Mouse (Mus musculus) ovary, adult 18-20 months (tissue): Measurements from ENCODE around the gene Trpc7.

ENCODE experiments used
- DNase-seq: peaks from one replicate; pipeline ENCODE4 v3.0.0; 2022; ENCODE audit warnings: low spot score, mixed read lengths

Trpc7 gene

DNA sequence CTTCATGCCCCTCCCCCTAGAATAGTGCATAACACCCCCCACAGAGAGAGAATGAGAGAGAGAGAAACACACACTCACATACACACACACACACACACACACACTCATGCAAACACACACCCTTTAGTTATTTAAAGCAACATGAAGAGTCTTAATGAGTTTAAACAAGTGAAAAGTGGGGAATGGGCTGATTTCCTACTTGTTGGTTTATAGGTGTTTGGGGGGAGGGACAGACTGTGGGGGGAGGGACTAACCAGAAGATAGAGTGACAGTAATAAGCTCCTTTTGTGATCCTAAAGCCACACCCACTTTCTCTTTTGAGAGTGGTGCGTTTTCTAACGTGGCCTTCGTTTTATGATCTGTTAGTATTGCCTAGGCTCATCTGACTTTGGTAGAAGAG lies at the start of gene Trpc7:
Gene Trpc7 (minus strand): TSS at position 101 of the 400 bp plus-strand sequence.
- DNase-seq, result no peak

DNA sequence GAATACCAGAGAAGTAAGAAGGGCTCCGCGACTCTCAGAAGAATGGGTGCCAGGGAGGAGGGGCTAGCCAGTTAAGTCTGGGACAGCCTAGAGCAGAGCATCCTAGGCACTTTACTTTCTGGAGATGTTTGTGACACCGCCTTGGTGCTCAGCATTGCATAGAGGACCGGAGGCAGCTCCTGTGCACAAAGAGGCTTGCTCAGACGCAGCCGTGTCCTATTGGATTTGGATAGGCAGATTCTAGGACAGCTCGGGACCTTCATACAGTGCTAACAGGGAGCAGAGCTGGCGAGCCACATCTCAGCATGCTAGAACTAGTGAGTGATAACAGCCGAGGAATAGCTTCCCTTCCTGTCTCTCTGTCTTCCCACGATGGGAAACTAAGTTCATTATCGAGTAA lies 43.5 kb upstream of the Trpc7 start:
- DNase-seq, result no peak

DNA sequence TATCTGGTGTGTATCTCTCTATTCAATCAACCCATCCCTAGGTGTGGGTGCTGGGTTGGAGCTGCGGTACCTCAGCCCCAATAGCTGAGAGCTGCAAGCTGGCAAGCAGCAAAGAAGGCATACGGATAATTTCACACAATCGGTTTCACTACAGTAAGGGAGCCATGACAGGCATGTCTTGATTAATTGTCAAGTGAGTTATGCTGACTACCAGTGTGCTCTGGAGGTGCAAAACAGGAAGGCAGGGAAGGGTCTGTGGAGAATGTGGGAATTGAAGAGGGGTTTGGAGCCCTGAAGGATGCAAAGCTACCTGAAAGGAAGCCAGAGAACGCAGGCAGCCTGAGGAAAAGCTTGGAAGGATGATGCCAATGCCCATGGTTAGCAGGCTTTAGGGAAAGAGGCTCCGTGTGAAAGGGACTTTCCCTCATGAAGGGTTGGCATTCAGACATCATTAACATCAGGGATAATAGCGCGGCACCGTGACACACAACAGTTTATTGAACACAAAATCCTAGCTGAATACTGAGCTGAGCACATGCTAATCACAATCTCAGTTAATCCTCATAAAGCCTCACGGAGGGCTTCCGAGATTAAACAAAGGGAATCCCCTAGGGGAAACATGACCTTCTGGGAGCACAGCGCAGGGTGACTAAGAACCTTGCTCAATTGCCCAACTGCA lies 38.2 kb upstream of the Trpc7 start:
- DNase-seq, result no peak

DNA sequence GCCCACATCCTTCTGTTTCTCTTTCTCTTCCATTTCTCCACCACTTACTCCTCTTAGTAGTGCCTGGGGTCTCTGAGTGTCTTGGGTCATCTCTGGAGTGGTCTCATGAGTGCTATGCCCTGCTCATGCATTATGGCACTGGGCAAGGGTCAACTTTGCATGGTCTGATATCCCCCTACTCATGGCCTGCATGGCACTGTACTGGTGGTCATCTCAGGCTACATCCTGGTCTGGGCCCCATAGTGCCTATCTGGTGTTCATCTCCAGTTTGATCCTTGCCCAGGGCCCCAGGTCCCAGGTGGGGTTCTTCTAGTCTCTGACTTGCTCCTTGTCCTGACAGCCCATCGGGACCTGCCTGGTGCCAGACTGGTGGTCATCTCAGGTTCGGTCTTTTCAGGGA lies 34.6 kb upstream of the Trpc7 start:
- no peak for DNase-seq

DNA sequence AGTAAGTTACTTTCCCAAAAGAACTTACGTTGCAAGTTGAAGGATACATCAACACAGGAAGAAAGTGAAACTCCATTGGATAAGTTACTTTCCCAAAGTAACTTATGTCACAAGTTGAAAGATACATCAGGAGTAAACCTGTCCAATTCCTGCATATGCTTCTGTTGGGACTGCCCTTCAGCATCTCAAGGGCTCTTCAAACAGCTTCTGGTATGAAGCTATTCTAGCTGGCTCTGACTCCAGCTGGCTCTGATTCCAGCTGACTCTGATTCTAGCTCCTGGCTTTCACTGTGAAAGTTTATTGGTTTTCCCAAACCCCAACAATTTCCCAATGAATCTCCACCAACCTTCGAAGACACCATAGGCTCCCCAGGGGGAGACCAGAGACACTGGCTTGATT lies 27.2 kb upstream of the Trpc7 start:
- DNase-seq, result no peak

DNA sequence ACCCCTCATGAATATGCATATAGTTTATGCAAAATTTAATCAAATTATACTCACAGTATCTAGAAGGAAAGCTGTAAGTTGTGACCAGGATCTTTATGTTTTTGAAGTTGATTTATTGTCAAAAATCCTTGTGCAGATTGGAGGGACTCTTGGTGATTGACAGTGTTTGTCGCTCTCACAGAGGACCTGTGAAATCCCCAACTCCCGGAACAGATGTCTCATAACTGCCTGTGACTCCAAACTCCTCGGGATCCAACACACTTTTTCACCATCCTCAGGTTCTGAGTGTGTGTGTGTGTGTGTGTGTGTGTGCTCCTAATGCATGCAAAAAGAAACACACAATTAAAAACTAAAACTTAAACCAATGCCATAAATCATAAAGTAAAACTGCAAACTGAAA lies 25.5 kb upstream of the Trpc7 start:
- DNase-seq, result no peak

DNA sequence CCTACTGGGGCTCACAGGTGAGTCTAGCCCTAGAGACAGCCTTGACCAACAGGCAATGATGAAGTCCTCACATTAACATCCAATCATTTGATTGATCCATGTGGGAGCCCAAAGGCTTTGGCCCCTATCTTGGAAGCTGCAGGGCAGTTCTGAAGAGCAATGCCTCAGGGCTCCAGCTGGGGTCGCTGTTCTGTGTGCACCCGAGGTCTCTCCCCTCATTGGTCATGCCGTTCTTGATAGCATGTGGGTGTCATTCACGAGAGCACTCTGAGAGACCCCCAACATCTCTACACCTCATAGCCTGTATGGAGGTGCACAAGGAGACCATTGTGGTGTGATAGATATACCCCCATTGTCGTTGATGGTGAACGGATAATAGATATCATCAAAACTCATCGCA lies 18.9 kb upstream of the Trpc7 start:
- DNase-seq, result no peak

DNA sequence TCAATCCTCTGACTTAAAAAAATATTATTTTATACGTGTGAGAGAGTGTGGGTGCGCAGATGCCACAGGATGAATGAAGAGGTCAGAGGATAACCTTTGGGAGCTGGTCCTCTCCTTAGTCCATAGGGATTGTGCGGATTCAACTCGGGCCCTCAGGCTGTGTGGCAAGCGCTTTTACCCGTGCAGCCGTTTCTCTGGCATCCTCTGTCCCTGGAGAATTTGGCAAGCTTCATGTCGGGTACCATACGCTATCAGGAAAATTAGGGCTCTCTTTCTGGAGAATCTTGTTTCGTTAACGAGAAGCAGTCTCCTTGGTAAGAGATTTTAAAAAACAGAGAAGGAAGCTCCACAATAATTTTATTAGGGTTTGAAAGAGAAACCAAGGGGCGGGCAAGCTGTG lies 15.3 kb upstream of the Trpc7 start:
- DNase-seq, result no peak

DNA sequence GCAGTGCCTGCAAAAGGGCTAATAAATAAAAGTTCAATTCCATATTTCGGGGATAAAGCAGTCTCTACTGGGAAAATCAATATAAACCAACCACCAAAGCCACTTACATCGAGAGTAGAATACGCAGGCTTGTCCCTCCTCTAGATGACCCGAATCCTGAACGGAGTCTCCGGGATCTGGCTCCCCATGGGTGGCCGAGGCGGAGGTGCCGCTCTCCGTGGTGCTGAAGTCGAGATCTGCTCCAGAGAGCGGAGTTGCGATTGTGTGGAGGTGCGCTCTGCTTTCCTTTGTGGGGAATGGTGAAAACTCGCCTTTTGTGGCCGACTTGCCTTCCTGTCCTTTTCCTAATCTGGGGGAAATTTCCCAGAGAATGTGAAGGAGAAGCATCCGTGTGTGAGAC lies 407 bp downstream of the Trpc7 start:
- no peak for DNase-seq

DNA sequence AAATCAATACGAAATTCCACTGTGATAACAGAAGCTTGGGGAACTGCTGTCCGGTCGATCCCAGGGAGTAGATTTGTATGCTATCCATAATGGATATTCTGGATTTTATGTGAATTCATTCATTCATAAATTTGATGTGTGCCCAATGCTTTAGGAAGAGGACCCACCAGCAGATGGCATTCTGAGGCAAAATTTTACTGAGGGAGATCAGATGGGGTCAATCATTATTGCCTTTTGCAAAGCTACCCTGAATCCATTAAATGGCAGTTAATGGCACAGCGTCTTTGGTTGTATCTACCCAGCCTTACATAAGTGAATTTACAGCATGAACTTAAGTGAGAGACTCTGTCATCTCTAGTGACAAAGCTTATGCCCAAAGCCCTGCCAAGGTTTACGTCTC lies 1.2 kb downstream of the Trpc7 start:
- DNase-seq, result no peak

DNA sequence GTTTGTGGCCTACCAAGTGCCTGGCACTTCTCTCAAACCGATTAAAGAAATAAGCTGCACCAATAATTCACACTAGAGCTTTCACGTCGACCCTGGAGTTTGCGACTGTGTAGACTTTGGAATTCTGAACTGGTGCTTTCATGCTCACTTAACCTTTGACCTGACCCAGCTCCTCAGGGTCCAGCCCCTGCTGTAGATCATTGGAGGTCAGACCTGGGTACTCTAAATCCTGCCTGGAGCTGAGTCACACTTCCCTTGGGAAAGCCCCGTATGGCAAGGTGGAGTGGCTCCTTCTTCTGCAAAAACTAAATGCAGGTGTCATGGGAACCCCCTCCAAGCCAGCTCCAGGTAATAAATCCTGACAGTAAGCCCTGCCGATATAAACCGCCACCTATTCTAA lies 5.9 kb downstream of the Trpc7 start:
- DNase-seq, result no peak

DNA sequence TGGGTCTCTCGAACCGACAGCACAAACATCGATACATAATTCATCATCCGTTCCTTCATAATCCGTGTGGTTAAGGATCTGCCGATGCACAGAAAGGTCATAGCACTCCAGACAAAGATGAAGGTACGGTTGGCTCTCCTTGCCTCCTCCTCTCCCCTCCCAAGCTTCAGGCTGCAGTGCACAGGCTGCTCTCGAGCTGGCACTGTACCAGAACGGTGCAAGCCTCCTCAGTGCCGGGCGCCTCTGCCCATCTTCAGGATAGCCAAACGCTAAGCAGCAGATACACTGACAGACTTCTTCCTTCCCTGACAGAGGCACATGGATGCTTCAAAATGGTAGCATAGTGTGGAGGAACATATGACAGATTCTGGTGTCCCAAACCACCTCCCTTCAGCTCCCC lies 12.9 kb downstream of the Trpc7 start:
- no peak for DNase-seq

DNA sequence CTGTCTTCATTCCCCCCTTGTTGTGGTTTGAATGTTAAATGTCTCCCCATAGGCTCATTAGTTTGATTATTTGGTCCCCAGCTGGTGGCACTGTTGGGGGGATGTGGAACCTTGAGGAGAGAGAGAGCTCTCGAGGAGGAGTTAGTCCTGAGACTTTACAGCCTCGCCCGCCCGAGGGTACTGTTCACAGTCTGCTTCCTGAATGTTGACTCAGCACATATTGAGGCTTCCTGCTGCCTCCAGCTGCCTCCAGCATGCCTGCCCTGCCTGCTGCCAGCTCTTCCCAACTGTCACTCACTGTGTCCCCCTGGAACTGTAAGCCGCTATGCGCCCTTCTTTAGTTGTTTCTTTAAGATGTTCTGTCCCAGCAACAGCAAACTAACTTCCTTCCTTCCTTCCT lies 31.2 kb downstream of the Trpc7 start:
- DNase-seq, result no peak

DNA sequence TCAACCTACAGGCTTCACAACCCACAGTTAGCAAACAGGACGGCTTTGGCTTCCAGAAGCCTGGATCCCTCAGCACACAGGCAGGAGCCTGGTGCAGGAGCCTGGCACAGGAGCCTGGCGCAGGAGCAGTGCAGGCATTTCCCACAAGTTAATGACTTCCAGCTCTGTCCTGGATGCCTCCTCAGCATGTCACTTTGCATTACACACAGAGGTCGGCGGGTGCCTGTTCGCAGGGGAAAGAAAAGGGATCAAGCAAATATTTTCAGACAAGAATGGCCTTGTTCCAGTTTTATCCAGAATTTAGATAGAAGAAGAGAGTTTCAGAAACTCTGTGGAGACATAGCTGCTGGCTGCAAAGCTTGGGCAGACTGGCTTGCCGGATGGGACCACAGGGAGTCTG lies 33.8 kb downstream of the Trpc7 start:
- DNase-seq, result no peak

DNA sequence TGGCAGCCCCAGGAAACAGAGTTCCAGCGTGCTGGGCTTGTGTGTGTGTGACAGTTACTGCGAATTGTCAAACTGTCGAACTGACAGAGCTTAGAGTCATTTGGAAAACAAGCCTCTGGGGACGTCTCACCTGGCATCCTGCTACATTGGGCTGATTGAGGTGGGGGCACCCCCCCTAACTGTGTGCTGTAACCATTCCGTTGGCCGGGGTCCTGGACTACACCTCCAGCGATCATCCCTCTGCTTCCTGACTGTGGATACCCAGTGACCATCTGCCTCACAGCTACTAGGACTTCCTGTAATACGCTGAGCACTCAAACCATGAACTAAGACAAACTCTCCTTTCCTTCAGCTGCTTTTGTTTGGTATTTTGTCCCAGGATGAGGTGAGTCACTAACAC lies 41.3 kb downstream of the Trpc7 start:
- DNase-seq, result no peak

DNA sequence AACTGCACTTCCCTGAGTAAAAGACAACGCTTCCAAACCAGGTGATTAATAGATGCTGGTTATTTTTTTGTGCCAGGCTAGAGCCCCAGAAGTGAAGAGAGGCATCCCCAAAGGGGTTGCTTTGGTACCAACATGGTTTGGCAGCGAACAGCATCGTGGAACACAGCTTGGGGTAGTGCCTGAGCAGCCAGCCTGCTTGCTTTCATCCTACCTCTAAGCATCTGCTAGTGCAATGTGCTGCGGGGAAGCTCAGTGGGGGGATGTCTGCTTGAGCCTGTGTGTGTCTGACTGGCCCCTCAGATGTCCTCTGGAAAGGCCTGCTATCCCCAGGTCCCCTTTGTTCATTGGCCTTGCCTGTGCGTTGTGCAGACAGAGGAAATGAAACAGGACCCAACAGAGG lies 42.4 kb downstream of the Trpc7 start:
- no peak for DNase-seq

DNA sequence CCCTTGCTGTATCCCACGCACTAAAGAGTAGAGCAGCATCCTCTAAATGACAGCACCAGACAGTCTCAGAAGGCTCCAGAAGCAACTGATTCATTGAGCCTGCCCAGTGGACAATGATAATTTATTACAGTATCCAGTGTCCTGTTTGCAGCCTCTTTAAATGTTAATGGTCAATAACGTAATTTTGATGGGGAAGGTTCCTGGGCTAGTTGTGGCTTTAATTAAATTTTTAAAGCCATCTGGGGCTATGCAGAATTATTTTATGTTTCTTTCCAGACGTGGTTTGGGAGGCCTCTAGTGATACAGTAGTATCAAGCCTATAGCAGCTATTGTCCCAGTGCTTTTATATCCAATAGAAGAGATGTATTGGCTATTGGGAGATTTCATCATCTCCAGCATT lies 49.9 kb downstream of the Trpc7 start:
- DNase-seq, result no peak

DNA sequence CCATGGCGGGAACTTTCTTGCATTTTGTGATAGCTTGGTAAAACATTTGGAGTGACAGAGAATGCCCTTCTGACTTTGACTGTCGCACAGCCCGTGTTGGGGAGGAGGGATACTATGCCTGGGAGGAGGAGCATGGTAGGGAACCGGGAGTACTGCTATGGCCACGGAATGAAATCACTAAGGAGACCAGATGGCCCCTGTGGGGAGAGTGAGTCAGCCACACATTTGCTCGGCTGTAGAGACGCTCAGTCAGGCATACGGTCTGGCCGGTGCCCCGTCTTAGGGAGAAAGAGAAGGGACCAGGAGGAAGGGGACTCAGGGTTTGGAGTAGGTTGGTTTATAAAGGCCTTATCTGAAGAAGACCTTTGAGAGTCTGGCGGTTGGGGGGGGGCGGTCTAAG lies 80.3 kb downstream of the Trpc7 start:
- no peak for DNase-seq

DNA sequence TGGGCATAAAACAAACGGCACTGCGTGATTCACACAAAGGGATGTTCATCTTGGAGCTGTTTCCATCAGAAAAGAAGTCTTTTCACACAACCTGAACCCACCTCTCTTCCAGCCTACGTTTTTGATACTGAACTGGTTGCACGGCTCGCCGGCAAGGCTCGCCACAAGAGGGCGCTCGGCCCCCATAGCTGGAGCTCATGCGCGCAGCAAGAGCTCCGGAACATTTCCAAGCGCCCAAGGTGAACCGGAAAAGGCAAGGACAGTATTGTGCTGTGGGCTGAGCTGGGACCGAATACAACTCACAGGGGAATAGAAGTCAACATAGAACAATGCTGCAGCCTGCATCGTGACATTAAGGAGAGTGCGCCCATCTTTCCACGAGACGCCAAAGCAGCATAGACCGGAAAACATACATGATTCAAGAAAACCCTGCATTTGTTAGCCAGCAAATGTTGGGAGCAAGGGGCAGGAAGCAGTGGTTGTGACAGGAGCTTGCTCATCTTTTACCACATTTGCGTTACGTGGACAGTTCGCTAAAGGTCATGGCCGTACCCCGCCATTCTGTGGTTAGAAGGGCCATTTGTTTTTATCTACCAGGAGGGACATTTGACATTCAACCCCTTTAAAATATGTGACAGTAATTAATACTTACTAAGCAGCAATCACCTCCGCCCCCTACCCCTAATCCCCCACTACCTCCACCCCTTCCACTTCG lies 88.9 kb downstream of the Trpc7 start:
- peak; percentile 62 for DNase-seq

DNA sequence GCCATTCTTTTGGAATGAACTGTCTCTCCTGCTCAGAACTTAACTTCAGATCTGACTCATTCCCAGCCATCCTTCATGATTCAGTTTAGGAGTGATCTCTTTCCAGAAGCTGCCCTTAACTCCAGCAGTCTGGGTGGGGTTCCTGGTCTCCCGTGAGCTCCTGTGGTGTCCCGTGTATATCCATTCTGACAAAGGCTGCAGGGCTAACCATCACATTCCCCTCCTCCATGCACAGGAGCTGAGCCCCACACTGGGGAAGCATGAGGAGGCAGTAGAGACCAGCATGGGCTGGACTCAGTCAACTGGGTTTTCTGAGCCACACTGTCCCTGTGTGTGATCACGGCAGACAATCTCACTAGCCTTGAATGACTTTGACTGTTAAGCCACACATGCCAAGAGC lies 90.7 kb downstream of the Trpc7 start:
- no peak for DNase-seq

DNA sequence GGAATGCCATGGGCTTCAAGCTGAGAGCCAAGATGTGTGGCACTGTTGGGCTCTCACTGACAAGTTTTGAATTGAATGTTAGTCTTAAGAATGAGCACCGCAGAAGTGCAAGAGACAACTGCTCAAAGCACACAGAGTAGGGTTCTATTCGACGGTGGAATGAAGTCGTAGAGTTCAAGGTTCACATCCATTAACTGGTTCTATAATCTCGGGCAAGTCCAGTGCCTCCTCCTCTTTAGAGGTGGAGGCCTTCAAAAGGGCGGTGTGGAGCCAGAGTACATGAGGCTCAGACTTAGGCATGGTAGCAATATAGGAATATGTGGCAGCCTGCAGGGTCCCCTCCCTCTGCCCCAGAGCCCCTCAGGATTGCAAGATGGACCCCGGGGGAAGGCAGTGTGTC lies 98.3 kb downstream of the Trpc7 start:
- no peak for DNase-seq

DNA sequence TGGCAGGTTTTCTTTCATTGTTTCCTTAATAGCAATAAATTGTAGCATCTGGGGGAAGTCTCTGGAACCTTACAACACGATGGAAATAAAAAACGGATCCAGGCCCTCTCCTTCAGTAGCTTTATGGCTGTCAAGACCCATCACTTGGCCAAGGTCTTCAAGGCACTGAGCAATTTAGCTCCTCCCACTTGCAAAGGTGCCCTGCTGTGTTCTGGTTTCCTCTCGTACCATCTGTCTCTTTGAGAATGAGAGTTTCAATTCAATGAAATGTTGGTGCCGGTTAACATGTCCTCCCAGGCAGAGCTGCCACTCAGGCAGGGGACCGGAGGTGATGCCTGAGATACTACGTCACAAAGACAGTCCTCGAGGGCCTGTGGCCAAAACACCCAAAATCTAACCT lies 100.3 kb downstream of the Trpc7 start:
- no peak for DNase-seq

DNA sequence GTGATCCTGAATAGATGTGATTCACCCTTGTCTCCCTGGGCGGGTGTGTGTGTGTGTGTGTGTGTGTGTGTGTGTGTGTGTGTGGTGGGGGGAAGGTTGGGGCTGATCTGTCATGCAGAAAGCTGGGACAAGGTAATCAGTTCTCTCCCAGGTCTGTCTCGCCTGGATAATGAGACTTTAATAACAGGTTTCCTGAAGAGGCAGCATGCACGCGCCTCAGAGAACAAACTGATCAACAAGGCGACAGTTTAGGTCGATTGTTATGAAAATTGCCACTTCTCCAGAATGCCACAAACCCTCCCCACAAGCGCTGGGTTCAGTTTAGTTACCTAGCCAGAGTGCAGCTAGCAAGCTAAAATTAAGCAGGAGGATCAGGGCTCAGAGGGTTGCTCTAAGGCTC lies 101.4 kb downstream of the Trpc7 start:
- no peak for DNase-seq

DNA sequence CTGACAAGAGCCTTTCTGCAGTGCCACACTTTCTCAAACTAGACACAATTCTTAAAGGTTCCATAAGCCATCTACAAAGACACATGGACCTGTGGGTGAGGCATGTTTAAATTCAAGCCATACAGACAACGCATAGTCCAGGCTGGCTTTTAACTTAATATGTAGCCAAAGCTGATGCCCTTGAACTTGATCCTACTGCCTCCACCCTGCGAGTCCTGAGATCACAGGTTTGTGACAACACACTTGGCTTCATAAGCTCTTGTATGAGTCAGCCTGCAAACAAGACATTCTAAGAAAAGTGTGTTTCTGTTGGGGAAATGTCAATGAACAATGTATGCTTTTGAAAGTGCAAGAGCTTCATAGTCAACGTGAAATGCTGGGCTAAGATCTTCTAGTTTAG lies 102.9 kb downstream of the Trpc7 start:
- no peak for DNase-seq
